Mouse (Mus musculus) thymus, postnatal 0 days (tissue): ENCODE data around the gene Ddx55. TPM values are rescaled to one million over a fixed set of nuclear protein-coding genes. Genes with fewer than 3 reads are reported as not detected.
A peak's percentile ranks its signal among the peaks of the same experiment; 100 is the strongest.

Source experiments
- DNase-seq: peaks from one replicate; pipeline ENCODE4 v3.0.0-alpha.2; 2015; ENCODE audit warnings: low spot score
- polyA plus RNA-seq: library from polyadenylated mRNA; unstranded; fragments of >200 nt; fragmentation: Nextera tagmentation; extraction: Ambion mirVana; gene quantifications from 2 replicates; pipeline ENCODE4 v1.2.1, GENCODE M21; 2015

Gene Ddx55
- polyA plus RNA-seq, result 16.5 and 19.7 TPM in 2 replicates

DNA sequence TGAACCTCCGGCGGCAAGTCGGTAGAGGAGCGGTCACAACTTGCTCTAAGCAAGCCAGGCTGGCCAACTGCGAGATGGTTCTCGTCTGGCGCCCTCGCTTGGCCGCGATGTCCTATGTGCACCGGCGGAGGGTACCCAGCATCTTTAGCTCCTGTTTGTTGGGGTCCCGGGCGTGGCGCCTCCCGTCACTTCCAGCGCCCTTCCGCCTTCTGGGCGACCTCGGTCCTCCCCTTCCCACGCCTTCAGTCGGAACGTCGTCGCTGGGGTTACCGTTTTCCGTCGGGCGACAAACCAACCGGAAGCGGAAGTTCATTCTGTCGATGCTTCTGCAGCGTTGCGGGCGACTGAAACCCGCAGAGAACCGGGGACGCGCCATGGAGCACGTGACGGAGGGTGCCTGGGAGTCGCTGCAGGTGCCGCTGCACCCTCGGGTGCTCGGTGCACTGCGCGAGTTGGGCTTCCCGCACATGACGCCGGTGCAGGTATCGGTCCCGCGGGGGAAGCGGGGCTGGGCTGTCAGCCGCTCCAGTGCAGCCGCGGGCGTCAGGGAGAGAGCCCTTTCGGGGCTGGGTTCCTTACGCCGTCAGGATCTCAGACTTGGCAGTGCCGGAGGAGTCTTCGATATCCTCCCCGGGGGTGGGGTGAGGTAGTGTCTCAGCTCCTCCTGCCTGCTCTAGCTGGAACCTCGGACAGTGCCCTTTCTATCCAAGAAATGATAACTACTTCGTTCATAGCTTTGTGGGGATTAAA is at the start of gene Ddx55:
Gene Ddx55, plus strand, starts transcription at position 307 of the 750 bp plus-strand sequence.
- peak; percentile 97 for DNase-seq

DNA sequence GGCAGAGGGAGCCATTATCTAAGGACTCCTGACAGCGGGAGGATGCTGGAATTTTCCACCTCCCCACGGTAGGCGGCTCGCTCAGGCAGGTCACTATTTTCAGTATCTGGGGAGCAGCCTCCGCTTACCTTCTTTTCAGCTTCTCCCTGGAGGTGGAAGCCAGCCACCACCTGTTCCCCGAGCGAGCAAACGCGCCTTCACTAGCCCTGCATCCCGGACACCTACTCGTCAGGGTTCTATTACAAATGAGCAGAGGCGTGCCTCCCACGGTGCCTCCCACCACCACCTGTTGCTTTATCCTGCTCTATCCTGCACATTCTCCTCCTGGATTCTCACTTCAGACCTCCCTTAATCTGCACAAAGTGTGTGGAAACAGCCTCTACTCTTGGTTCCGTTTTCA is 48.9 kb upstream of the Ddx55 start:
- no peak for DNase-seq

DNA sequence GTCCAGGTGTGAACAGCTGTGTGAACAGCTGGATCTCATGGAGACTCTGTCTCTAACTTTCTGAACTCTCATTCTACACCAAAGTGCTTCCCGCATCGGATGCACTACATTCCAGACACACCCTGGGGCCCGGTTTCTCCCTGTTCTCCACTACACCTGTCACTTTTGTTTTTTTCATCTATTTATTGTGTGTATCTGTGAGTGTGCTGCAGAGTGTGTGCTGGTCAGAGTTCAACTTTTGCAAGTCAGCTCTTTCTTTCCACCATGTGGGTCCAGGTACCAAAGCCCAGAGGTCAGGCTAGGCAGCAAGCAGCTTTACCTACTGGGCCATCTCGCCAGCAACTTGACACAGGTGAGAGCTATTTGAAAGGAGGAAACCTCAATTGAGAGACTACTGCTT is 47.4 kb upstream of the Ddx55 start:
- DNase-seq, result no peak

DNA sequence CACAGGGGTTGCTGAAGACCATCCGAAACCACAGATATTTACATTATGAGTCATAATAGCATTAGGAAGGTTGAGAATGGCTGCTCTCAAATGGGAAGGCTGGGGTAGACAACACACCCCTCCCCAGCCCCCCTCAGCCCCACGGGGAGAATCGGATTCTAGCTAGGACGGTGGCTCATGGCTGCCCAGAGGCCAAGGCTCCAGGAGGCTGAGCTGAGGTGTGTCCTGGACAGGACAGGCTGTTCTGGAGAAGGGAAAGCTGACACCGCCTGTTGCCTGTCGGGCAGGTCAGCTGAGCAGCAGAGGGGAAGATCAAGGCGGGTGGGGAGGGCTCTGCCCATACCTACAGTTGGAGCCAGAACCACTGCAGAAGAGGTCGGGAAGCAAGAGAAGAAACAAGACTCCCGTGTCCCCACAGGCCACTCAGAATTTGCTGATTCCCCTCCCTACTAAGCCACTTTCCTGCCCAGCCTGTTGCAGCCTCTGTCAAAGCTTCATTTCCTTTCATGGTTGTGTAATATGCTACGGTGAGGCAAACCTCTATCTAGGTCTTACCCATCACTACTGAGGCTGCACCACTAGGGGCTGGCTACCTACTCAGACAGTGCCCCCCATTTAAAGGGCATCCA is 45.8 kb upstream of the Ddx55 start:
- no peak for DNase-seq

DNA sequence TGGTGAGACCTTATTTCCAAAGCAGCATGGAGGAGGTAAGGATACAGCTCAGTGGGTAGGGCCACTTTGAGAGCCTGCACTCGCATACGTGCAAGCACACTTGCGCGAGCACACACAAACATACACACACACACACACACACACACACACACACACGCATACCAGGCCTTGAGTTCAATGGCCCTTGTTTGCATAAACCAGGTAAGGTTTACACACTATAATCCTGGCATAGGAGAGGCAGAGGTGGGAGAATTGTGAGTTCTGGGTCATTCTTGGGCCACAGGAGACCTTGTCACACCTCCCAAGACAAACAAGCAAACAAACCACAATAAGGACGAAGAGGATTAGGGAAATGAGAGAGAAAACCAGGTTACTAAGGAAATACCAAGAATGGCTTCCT is 43.5 kb upstream of the Ddx55 start:
- DNase-seq, result no peak

DNA sequence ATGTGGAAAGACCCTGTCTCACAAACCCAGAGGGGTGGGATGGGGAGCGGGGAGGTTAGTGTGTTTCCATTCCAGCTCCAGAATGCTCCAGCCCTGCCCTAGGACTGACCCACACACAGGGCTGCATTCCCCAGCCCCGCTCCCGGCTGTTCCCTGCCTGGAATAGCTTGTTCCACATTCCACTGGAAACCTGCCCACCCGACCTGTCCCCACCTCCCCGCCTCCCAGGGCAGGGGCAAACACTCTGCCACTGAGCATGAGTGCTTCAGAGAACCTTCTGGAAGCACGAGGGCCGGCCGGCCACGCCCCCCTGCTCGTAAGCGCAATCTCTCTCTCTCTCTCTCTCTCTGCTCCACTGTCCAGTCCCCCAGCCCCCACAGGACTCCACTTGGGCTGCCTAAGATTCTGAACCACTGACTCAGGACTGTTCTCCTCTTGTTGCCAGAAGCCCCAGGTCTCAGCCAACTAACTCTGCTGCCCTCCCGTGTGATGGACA is 42.9 kb upstream of the Ddx55 start:
- no peak for DNase-seq

DNA sequence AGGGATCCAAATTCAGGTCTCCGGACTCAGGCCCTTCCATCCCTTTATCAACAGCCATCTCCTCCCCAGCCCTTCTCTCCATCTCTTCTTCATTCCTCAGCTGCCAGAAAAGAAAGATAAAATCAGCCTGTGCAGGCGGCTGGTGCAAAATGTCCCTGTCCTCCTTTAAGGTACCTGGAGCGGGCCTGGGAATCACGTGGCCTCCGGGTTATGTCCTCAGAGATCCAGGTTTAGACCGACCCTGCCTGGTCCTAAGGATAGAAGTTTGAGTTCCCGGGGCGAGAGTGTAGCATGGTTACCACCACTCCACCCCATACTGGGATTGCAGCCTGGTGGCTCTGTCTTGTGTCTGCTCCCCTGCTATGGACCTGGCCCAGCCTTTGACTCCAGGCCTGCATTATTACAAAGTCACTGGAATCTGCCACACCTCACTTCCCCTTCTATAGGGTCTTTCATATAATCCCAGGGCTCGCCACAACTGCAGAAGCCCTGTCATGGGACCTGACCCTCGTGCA is 42.1 kb upstream of the Ddx55 start:
- DNase-seq, result no peak

DNA sequence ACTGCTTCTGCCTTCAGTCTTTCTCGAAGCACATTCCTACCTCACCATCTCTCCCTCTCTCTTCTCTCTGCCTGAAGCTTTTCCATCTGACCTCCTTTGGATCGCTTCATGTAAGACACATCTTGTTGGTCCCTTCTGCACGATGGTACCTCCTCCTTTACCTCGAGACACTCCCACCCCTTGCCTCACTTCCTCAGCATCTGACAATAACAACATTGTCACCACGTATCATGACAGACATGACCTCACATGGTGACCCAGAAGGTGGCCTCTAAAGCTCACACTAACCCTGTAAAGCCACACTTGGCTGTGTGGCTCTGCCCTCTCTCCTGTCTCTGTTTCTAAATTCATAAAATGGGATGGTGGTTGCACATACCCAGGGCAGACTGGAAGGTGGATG is 36.9 kb upstream of the Ddx55 start:
- DNase-seq, result no peak

DNA sequence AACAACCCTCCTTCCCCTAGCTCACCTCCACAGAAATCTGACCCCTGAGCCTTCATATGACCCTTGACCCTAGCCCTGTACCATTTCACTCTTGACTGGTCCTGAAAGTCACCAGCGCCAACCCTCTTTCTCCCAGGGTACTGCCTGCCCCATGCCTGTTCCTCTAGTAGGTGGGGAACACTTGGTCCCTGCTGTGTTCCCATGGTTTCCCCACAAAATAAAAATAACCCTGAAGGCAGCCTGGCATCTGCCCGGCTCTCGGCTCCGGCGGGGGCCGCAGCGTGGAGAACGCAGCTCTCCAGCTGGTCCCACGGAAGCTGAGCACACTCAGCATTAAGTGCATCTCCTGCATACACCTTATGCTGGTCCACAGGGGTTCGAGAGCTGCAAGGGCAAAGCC is 34.0 kb upstream of the Ddx55 start:
- no peak for DNase-seq

DNA sequence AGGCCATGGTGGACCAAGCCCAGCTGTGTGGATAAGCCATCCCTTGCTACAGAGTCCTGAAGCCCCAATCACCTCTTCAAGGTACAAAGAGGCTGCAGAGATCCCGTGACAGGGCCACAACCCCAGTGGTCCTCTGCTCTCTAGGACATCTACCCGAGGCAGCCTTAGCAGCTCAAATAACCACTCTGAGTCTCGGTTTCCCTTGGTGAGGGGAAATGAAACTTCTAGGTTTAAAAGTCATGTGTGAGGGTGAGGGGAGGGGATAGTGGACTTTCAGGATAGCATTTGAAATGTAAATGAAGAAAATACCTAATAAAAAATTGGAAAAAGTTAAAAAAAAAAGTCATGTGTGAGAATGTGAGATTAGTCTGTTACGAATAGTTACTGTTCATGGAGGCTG is 31.1 kb upstream of the Ddx55 start:
- DNase-seq, result no peak

DNA sequence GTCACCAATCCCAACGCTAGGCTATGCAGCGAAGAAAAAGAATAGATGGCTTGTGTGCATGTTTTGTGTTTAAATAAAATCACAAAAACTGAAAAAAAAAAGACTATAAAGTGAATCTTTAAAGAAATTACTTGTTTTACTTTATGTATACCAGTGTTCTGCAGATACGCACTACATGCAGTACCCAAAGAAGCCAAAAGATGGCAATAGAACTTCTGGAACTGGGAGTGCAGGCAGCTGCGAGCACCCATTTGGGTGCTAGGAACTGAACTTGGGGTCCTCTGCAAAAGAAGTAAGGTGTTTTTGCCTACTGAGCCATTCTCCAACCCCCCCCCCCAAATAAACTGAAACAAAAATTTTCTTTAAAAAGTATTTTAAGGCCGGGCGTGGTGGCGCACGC is 29.6 kb upstream of the Ddx55 start:
- DNase-seq, result peak; percentile 31

DNA sequence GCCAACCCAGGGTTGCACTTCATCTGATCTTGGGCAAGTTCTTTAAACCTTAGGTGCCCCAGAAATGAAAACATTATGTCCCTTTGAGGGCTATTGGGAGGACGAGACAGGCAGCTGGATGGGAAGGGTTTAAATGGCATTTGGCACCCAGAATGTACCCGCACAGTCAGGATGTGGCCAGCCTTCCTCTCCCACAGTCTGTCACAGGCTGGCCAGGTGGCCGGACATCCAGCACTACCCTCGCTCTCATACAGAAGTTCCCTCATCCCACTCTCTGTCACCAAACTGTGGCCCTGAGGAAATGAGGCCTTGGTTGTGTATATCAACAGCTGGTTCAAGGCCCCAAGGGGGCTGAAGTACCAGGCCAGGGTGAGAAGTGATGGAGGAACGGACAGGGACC is 27.7 kb upstream of the Ddx55 start:
- DNase-seq, result no peak

DNA sequence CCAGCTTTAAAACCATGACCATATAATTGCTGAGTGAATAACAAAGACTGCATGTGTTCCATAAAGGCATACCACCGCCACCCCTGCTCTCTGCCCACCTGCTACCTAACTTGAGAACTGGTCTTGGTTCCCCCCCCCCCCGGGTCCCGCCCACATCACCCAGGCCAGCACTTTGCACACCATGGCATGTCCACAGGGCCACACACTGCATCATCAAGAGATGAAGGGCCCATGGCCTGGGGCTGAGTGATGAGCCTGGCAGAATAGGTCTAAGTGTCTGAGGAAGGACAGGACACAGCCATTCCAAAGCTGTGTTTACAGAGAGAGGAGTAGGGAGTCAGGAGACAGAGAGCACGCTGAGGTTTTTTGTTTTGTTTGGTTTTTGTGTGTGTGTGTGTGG is 24.3 kb upstream of the Ddx55 start:
- DNase-seq, result no peak

DNA sequence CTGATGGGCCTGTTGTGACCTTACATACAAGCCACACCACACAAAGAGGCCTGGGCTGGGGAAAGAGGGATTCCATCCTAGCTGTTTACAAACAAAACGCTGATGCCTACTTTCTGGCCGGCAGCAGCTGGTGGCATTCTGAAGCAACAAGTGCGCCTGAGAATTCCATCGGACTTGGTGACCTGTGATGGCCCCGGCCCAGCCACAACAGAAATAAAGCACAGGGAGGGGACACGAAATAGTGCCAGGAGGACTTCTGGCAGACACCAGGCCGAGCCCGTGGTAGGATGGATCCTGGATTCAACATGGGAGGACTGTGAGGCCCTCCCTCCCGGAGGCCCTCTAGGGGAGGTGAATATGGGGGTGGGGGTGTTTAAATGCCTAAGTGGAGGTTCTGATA is 23.9 kb upstream of the Ddx55 start:
- DNase-seq, result no peak

DNA sequence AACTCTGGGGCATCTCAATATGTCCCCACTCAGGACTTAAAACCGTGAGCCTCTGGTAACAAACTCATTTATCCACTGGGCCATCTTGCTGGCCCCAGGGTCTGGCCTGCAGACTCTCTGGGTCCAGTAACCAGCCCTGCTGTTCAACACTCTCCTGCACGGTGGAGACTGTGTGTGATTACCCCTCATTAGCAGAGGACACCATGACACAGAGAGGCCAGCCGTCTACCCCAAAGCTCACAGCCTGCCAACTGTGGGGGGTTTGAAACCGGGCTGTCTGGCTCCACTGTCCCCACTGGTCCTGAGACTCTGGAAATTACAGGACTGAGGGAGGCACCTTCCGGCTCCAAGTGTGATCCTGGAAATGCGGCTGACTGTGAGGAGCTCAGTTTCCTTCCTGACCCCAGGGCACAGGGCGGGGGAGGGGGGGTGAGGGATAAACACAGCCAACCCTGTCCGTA is 23.4 kb upstream of the Ddx55 start:
- DNase-seq, result no peak

DNA sequence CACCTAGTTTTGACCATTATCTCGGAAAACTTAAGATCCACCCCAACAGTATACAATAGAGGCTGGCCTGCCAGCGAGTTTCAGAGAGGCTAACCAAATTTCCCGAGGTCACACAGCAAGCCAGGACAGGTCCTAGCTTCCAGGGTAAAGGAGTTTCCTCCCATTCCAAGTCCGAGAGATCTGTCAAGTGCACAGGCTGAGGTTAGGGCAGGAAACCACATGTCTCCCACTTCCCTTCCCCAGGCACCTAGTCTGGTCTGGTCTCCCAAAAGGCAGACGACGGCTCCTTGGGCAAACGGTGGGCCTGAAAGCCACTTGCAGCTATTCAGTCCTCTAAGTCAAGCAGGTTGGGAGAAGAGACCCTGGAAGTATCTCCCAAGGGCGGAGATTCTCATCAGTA is 23.0 kb upstream of the Ddx55 start:
- DNase-seq, result no peak

DNA sequence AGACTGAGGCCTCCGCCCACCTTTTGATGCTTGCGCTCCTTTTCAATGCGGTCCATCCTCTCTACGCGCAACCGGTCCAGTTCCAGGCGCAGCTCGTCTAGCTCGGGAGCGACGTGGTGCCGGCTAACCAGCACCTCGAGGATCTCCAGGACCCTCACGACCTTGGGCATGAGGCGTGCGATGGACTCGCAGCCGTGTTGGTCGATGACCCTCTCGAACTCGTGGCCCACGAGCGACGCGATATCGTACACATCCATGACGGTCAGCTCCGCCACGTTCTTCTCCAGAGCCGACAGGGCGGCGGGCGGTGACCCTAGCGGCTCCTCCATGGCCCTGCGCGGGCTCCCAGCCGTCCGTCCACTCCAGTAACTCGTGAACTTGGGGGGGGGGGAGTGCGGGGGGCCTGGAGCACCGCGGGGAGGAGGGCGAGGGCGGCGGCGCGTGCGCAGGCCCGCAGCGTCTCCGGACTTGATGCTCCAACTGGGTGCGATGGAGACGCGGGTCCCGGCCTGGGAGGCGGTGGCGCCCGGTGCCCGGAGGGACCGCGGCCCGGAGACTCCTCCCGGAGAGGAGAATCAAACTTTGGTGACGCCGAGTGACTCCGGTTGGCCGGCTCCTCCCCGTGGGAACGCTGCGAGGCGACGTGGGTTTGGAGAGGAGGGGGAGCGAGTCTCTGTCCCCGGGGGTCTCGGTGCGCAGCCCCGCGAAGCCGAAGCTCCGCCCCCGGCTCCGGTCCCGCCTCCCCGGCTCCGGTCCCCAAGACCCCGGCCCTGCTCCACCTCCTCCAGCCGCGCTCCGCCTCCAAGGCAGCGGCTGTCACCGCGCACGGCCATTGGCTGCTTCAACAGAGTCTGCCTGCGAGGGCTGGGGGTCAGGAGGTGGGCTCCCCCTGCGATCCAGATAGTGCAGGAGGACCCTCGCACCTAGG is 21.7 kb upstream of the Ddx55 start, which contains the start of gene Rilpl1:
Gene Rilpl1, minus strand, starts transcription at position 737 of the 928 bp plus-strand sequence.
- DNase-seq, result peak; percentile 79

DNA sequence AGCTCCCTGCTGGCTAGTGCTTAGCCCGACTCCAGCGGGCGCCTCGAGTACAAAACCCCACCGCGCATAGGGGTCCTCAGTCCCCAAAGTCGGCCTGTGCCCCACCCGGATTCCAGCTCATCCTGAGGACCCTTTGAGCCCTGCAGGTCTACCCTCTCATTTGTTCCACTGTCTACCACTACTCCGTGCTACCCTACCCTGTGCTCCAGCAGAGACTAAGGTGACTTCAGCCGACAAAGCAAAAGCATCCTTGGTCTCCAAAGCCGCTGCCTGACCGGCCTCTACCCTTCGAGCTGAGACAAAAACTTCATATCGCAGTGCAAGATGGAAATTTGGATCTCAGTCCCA is 21.1 kb upstream of the Ddx55 start:
- DNase-seq, result no peak

DNA sequence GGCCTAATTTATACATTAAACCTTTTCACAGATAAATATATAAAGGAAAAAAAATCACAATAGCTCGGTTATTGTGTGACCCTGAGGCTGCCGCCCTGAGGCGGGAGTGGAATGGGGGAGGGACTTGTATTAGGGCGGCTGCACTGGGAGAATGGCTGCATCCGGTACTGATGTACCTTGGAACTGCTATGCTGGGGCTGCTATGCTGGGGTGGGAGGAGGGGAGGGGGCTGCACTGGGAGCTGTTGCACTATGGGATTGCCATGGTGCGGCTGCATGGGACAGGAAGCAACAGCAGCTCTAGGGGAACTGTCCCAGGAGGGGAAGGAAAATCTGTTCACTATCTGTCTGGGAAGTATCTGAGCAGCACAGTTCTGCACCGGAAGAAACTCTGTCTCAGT is 20.2 kb upstream of the Ddx55 start:
- DNase-seq, result no peak

DNA sequence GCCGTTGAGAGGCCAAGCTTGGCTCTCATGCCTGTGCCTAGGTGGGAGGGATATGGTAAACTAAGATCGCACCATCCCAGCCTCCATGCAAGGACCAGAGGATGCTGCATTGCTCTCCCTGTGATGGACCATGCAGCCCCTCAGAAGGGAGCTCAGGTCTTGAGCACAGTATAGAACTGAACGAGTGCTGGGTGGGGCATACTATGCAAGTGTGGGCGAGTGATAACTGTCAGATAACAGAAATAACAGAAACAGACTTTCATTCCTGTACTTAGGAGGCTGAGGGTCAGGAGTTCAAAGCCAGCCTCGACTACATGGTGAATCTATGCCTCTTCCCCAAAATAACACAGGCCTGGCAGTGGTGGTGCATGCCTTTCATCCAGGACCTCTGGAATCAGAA is 17.6 kb upstream of the Ddx55 start:
- no peak for DNase-seq

DNA sequence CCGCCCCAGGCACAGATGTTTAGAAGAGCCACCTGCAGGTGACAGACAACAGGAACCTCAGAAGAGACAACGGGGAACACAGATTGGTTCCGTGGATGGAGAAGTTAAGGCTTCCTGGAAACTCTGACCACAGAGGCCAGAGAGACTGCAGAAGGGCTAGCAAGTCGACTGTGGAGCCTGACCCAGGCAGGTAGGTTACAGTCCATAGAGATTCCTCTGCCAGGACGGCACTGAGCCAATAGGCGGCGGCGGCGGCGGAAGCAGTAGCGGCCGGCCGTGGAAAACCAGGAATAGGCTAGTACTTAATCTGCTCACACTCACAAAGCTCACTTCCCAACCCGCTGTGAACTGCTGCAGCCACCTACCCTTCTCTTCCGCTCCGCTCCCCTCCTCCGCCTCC is 15.9 kb upstream of the Ddx55 start:
- DNase-seq, result peak; percentile 24
